ENCODE assay signal across 12 mouse cellular contexts in the genomic region with DNA sequence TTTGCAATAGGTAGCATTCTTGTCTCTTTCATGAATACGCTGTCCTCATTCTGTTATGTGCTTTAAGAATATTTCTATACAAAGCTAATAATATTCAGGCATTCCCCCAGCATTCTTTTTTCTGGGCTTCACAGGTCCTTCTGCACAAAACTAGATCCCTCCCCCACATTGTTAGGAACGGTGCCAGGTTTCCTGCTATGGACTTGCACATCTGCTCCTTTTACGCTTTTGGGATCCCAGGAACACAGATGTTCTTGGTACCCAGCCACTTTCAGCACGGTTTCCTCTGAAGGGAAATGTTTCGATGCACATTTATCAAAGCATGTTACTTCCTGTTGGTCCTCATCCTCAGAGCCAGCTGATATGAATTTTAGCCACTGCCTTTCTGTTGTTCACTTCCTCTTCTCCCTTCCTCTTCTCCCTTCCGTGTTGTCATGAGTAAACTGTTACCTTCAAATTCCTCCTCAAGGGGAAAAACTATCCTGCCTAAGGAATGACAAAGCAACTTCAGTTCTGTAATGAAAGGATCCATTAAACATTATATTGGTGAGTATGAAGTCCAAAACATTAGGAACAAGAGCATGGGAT.
DNase-seq lines count a peak whose midpoint lies in the region; ATAC-seq and TF ChIP-seq lines count a peak whose summit lies in the region.
"Had no signal": no experiment of that assay in that cellular context is flagged by ENCODE, and none has a peak within 500 bp of the region (broad histone marks: within the 10 kb centered on the region; RNA-seq: fewer than 3 reads in every experiment).

No protein-coding gene starts in this region.

- H3K27me3 ChIP-seq in MEL (ENCODE audit: control insufficient read depth in 1 of 2, insufficient read depth in 2 of 2, low read length in 2 of 2), result no peaks in the 10 kb centered on the region

- H3K27ac ChIP-seq in left cerebral cortex, adult 2 months, result no peak overlapping the region
- no peak overlapping the region for H3K27ac ChIP-seq in MEL (ENCODE audit: control insufficient read depth, low read depth, low read length)
- H3K27ac ChIP-seq: stomach, postnatal 0 days had no signal

- no peak for TF ChIP-seq POLR2A in MEL (IDR thresholded peaks at IDR 0.05; ENCODE audit: control insufficient read depth in 1 of 2, insufficient read depth in 1 of 2, low read depth in 1 of 2, low read length in 2 of 2, poor library complexity in 1 of 2)

- TF ChIP-seq CTCF in left cerebral cortex, adult 2 months (IDR thresholded peaks at IDR 0.05), result no peak
- no peak for TF ChIP-seq CTCF in MEL (IDR thresholded peaks at IDR 0.05 in 2 of 3, conservative IDR thresholded peaks at IDR 0.05 in 1 of 3; ENCODE audit: control insufficient read depth in 1 of 3, insufficient read depth in 1 of 3, low read depth in 2 of 3, low read length in 3 of 3, poor library complexity in 1 of 3, severe bottlenecking in 1 of 3)

- no peak overlapping the region for H3K9ac ChIP-seq in MEL (ENCODE audit: control insufficient read depth, low read depth, low read length, poor library complexity, severe bottlenecking)
- H3K9ac ChIP-seq: forebrain, postnatal 0 days; liver, postnatal 0 days had no signal

- no peak overlapping the region for H3K4me3 ChIP-seq in left cerebral cortex, adult 2 months
- H3K4me3 ChIP-seq in MEL (ENCODE audit: control insufficient read depth in 1 of 2, insufficient read depth in 1 of 2, low read depth in 2 of 2, low read length in 2 of 2), result no peak overlapping the region
- H3K4me3 ChIP-seq: myocyte had no signal

- intact Hi-C loops in left cerebral cortex, postnatal 4 days (cut with DNase I), result no loop called here
- intact Hi-C loops in left cerebral cortex, adult 2 months (cut with DNase I), result no loop called here

- TF ChIP-seq RAD21 in MEL (IDR thresholded peaks at IDR 0.05; ENCODE audit: low read depth, low read length), result no peak; the same call in 1 of the 2 replicates

- no peaks in the 10 kb centered on the region for H3K36me3 ChIP-seq in MEL (ENCODE audit: control insufficient read depth in 1 of 2, insufficient read depth in 2 of 2, low read length in 2 of 2)

- DNase-seq in gastrocnemius, postnatal 4 days (ENCODE audit: low spot score in 2 of 2), result peak; percentile 20 to 68
- no peak for DNase-seq in gastrocnemius, adult 18-20 months (ENCODE audit: low spot score)
- peak; percentile 14 for DNase-seq in left cerebral cortex, postnatal 4 days
- DNase-seq in left cerebral cortex, adult 2 months (ENCODE audit: extremely low spot score in 1 of 2, low spot score in 2 of 2), result no peak
- DNase-seq in MEL (ENCODE audit: low read depth, low spot score), result peak; percentile 46
- no peak for DNase-seq in urinary bladder, postnatal 36 days (ENCODE audit: low spot score in 2 of 2)
- no peak for DNase-seq in spleen, adult 18-20 months
- DNase-seq: forebrain, postnatal 0 days; liver, postnatal 0 days had no signal

- no peaks in the 10 kb centered on the region for H3K79me2 ChIP-seq in MEL (ENCODE audit: control insufficient read depth, insufficient read depth, low read length, poor library complexity)

- peak; percentile 27 to 56; a peak in 2 of 4 replicates for TF ChIP-seq EP300 in MEL (IDR thresholded peaks at IDR 0.05; ENCODE audit: low read depth in 1 of 2, low read length in 2 of 2)

- peak; percentile 60 for ATAC-seq in common myeloid progenitor, adult 5-6 weeks (replicated peaks; ENCODE audit: low read depth, poor library complexity, severe bottlenecking)
- ATAC-seq: forebrain, postnatal 0 days; liver, postnatal 0 days had no signal

- no peaks in the 10 kb centered on the region; a peak in 1 of 4 replicates for H3K4me1 ChIP-seq in MEL (ENCODE audit: control insufficient read depth in 1 of 2, insufficient read depth in 2 of 2, low read length in 2 of 2)

- H3K9me3 ChIP-seq in MEL (replicated peaks; ENCODE audit: insufficient read depth, low read length), result no peaks in the 10 kb centered on the region

TF ChIP-seq in MEL, 35 proteins besides CTCF, POLR2A, EP300 and RAD21:
- TF ChIP-seq TCF12 (IDR thresholded peaks at IDR 0.05; ENCODE audit: low read depth, low read length) (no peak), ELF1 (IDR thresholded peaks at IDR 0.05; ENCODE audit: low read depth, low read length) (peak; percentile 55), MYB (IDR thresholded peaks at IDR 0.05; ENCODE audit: low read depth, low read length) (no peak), RCOR1 (IDR thresholded peaks at IDR 0.05; ENCODE audit: low read depth, low read length) (0 out of 2 replicates have a peak, but pooled peaks have one; percentile 18), ETS1 (IDR thresholded peaks at IDR 0.05; ENCODE audit: low read depth, low read length) (peak; percentile 61; the same call in 1 of the 2 replicates), GATA1 (IDR thresholded peaks at IDR 0.05; ENCODE audit: low read depth, low read length) (peak; percentile 33; the same call in 1 of the 2 replicates)

Comparison
In these comparisons a context has a peak if more than half of its experiments do, and no peak if none do; other contexts are left out.
1. DNase-seq: peak in gastrocnemius, postnatal 4 days (2 of 2), left cerebral cortex, postnatal 4 days (single experiment) and MEL (single experiment); none in gastrocnemius, adult 18-20 months (single experiment), left cerebral cortex, adult 2 months (0 of 2), urinary bladder, postnatal 36 days (0 of 2) and spleen, adult 18-20 months (0 of 2).